Mouse (Mus musculus) monocyte, adult 2 months (primary cell): Measurements from ENCODE around the gene Ppfibp2.

Experiments
- DNase-seq, 2 experiments: peaks; one replicate each; pipeline ENCODE4 v3.0.0; 2022; ENCODE audit warnings: low spot score in 2 of 2, low read depth in 1 of 2

Ppfibp2 gene

DNA sequence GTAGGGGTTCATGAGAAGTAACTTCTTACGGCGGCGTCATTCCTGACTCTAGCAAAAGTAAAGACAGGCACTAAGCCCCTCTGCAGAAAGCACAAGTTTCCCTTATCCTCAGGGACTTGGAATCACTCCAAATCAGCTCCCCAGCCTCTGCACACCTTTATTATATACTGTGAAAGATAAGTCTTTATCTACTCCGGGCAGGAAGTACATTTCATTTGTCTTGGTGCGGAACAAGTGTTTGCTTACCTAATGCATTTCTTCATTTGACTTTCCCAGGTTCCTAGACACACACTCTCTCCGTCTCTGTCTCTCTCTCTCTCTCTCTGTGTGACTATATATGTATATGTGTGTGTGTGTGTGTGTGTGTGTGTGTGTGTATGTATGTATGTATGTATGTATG is 68.6 kb downstream of the Ppfibp2 start:
- DNase-seq = no peak

DNA sequence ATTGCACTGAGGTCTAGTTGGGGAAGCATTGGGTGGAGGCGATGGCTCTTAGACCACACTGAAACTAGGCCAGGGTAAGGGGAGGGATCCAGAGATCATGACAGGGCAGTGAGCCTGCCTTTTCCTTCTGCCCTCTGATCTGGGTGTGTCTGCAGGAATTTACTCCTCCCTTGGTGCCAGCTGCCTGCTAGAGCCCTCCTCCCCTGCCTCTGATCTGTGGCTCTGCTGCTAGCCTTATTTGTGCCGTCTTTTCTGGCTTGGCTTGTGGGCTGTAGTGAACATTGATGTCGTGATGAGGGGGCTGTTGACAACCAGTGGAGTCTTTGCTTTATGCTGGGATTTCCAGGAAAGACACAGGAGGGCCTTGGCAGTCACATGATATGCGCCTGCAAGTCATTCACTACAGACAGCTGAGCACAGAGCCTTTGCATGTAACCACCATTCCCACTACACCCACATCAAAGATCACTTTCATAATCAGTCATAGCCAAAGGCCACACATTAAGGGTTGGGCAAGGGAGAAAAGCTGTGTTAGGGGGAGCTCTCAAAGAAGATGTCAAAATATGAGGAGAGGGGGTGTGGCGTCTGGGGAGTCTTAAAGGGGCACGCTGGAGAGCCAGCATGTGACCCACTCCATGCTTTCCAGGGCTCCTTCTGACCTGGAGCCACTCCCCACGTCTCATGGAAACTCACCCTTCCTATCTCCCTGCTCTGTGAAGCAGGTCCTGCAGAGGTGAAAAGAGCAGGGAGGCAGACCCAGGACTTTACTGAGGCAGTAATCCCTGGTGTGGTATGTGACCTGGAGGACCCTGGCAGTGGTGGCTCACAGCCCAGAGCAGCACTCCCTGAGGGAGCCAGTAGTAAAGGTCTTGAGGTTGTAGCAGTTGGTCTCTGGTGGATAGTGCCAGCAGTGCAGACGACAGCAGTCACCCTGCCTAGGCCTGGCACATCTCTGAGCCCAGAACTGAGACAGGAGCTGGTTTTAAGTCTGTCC is 69.4 kb downstream of the Ppfibp2 start:
- DNase-seq = no peak

GRCm38 (mm10) chr7:107665221-107665585 is 70.2 kb downstream of the Ppfibp2 start:
- no peak for DNase-seq

- no peak for DNase-seq
Observed at GRCm38 (mm10) chr7:107665586-107666261, 70.7 kb downstream of the Ppfibp2 start.

GRCm38 (mm10) chr7:107666262-107666902 is 71.4 kb downstream of the Ppfibp2 start:
- DNase-seq = no peak

- DNase-seq = no peak
Observed at GRCm38 (mm10) chr7:107668514-107668913, 73.5 kb downstream of the Ppfibp2 start.

GRCm38 (mm10) chr7:107675224-107675623 is 80.2 kb downstream of the Ppfibp2 start:
- DNase-seq = no peak

- no peak for DNase-seq
Observed at GRCm38 (mm10) chr7:107680151-107680852, 85.3 kb downstream of the Ppfibp2 start.

DNA sequence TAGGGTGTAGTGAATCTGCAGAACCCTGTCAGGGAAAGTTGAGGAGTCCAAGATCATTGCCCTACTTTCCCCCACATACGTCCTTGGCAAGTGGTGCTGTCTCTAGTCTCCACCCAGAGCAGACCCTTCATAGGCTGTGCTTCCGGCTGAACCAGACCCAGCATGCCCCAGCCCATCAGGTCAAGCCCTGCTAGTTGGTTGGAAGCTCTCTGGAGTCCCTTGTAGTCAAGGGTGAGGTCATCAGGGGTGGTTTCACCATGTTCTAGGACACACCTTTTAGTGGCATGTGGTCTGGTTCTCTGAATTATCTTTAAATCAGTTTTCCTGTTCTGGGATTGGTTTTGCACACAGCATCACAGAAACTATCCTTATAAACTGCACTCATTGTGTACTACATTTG is 86.3 kb downstream of the Ppfibp2 start:
- DNase-seq = no peak

GRCm38 (mm10) chr7:107683162-107683561 is 88.2 kb downstream of the Ppfibp2 start:
- no peak for DNase-seq

GRCm38 (mm10) chr7:107683622-107684021 is 88.6 kb downstream of the Ppfibp2 start:
- DNase-seq = peak; percentile 22 to 48

DNA sequence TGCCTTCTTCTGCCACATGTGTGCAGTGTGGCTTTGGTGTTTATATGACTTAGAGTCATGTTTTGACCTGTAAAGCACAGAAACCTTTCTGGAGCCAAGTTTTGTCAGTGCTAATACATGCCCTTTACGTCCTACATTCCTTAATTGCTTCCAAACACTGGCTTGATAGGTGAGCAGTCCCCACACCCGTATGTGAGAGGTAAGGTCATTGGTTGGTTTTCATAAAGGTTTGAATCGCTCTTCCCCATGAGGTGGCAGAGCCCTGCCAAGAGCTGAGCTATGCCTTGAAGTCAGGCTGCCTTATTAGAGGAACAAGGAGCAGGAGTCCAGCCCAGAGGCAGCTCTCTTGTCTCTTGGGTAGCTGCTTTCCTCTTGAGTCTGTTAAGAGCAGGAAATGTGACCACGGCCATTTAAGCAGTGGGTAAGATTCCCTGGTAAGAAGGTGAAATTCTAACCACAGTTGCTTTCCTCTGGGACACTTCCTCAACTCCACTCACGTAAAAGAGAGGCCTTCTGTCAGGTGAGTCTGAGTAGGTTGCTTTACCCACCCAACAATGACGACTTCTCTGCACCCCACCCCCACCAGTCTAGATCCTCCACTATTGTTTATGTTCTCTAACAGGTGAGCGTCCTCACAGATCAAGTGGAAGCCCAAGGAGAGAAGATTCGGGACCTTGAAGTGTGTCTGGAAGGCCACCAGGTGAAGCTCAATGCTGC is 90.4 kb downstream of the Ppfibp2 start:
- no peak for DNase-seq

DNA sequence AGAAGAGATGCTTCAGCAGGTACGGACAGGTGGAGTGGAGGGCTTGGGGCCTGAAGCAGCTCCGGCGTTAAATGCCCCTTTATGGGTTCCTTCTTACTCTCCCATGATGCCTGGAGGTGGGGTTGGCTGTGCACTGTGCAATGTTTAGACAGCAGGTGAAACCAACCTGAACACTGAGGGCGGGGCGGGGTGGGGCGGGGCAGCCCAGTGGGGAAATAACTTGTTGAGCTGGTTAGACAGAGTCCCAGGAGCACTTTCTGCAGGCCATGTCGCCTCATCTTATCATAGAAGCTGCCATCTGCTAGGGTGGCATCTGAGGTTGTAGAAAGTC is 90.9 kb downstream of the Ppfibp2 start:
- DNase-seq = no peak

DNA sequence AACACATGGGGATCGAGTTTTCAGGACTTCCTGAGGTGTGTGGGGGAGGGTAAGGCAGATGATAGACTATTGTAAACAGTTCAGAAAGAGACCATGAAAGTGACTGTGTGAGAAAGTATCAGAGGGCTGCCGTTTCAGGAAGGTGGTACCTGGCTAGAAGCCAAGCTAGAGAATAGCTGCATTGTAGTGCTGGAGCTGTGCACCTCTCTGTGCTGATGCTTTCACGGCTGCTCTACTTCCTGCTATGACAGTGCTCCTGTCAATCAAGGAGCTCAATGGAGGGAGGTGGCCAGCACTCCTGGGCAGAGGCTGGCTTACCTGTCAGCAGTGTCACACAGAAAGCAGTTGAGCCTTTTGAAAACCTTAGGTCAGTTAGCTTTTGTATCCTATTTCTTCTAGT is 92.4 kb downstream of the Ppfibp2 start:
- DNase-seq = no peak

GRCm38 (mm10) chr7:107688040-107688439 is 93.0 kb downstream of the Ppfibp2 start:
- no peak for DNase-seq

- DNase-seq = no peak
Observed at GRCm38 (mm10) chr7:107690426-107691221, 95.6 kb downstream of the Ppfibp2 start.

- no peak for DNase-seq
Observed at GRCm38 (mm10) chr7:107691493-107691892, 96.5 kb downstream of the Ppfibp2 start.

DNA sequence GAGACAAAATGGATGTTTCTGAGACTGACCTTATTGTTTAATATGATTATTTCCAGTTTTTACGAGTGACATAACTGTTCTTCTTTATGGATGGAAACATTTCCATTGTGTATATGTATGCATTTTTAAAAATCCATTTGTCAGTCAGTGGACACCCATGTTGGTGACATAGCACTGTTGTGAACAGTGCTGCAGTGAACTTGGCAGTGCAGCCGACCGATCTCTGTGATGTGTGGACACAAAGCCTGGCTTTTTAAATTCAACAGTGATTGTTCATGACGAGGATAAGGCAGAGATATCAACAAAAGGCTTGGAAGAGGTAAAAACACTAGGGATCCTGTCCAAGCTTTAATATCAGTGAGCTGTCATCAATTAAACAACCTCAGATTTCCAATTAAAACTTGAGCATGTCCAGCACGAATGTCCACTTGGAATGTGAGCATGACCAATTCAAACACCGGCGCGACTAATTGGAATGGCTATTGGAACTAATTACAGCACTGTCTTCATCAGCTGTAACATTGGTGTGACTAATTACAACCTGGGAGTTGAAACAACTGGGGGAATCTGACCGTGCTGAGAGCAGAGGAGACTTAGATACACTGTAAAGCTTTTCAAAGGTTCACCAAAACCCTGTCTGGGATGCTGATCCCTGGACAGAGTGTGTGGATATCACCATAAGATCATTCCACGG is 99.4 kb downstream of the Ppfibp2 start:
- no peak for DNase-seq

- no peak for DNase-seq
Observed at GRCm38 (mm10) chr7:107697066-107697465, 102.1 kb downstream of the Ppfibp2 start.
